Mouse (Mus musculus): Measurements from ENCODE around the gene Fam149b. TPM values are rescaled to one million over a fixed set of nuclear protein-coding genes. Genes with fewer than 3 reads are reported as not detected.

Gene Fam149b
- total and polyA plus RNA-seq, 3 experiments = 15.8 to 21.9 (median 19.8) TPM

DNA sequence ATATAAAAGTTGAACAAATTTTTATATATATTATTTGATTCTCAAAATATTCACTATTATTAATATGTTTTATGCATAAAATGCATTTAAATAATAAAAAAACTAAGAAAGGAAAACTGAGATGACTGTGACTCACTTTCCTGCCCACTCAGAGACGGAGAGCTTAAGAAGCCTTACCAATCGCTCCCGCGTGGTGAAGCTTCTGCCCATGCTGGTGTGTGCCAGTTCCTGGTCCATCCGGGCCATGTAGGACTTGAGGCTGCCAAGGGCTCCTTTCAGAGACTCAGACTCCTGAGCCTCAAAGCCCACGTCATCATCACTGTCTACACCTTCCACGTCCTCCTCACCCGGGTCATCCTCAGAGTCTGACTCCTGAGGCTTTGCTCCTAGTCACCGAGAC lies 23.8 kb upstream of the Fam149b start:
- no peaks in the 10 kb centered on the region for H3K4me1 ChIP-seq (ENCODE audit: control insufficient read depth in 1 of 2, insufficient read depth in 2 of 2)
- H3K27ac ChIP-seq (ENCODE audit: insufficient read depth, low read depth) = no peak overlapping the region
- H3K9me3 ChIP-seq (replicated peaks; ENCODE audit: low read length) = no peaks in the 10 kb centered on the region
- H3K4me2 ChIP-seq (ENCODE audit: insufficient read depth, low read depth, poor library complexity, severe bottlenecking) = no peak overlapping the region
- H3K9ac ChIP-seq (ENCODE audit: insufficient read depth, low read depth) = no peak overlapping the region
- H3K36me3 ChIP-seq (replicated peaks in 1 of 2; ENCODE audit: control insufficient read depth in 1 of 2, insufficient read depth in 1 of 2, low read length in 1 of 2) = peaks cover 47 to 84% of the 10 kb centered on the region in 2 experiments
- H3K79me2 ChIP-seq (replicated peaks; ENCODE audit: control insufficient read depth, extremely low read depth, insufficient read depth, poor library complexity, severe bottlenecking) = no peaks in the 10 kb centered on the region
- no peak for TF ChIP-seq CHD2 (IDR thresholded peaks at IDR 0.05; ENCODE audit: low read length)
- no peak for TF ChIP-seq JUND (conservative IDR thresholded peaks at IDR 0.05; ENCODE audit: low read depth, low read length)
- TF ChIP-seq BHLHE40 (IDR thresholded peaks at IDR 0.05; ENCODE audit: low read depth, low read length) = no peak
- TF ChIP-seq RCOR1 (conservative IDR thresholded peaks at IDR 0.05; ENCODE audit: low read depth, low read length) = no peak
- no peak for TF ChIP-seq ZC3H11A (IDR thresholded peaks at IDR 0.05; ENCODE audit: low read depth, low read length)
- TF ChIP-seq TCF12 (IDR thresholded peaks at IDR 0.05; ENCODE audit: low read depth, low read length) = no peak
- no peak overlapping the region for H3K4me3 ChIP-seq (replicated peaks in 1 of 3; ENCODE audit: low read depth in 2 of 3, low read length in 2 of 3, poor library complexity in 1 of 3)
- dilution Hi-C loops (cut with MboI; ENCODE audit: extremely low pct_ligation_motif_present, extremely low pct_unique_long_range_greater_than_20kb, low sequenced_read_pairs) (no loop called here), in situ Hi-C loops (cut with MboI; ENCODE audit: low pct_ligation_motif_present, low pct_unique_long_range_greater_than_20kb, low sequenced_read_pairs) (loop anchor here (10.0 kb wide), 1 partner anchor 51 kb away; no protein-coding TSS in a partner anchor)
- DNase-seq (ENCODE audit: extremely low read depth) = no peak
- H3K27me3 ChIP-seq (replicated peaks) = no peaks in the 10 kb centered on the region

DNA sequence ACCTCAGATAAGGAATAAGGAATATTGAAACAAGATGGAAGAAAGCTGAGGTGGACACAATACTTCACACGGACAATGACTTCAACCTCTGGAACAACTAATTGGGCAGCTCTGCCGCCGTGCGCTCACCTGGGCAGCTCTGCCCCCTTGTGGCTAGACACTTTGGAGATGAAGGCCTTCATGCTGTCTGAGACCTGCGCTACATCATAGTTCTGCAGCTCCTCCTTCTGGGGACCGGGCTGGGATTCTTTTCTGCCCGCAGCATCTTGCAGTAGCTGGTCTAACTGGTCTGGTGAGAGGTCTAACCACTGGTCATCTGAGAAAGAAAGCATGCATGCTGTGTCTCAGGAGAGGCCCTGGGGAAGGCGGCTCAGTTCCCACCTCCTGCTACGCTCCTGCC lies 19.5 kb upstream of the Fam149b start:
- no peak overlapping the region for H3K4me3 ChIP-seq (replicated peaks in 1 of 3; ENCODE audit: low read depth in 2 of 3, low read length in 2 of 3, poor library complexity in 1 of 3)
- no peak overlapping the region for H3K9ac ChIP-seq (ENCODE audit: insufficient read depth, low read depth)
- H3K36me3 ChIP-seq (replicated peaks in 1 of 2; ENCODE audit: control insufficient read depth in 1 of 2, insufficient read depth in 1 of 2, low read length in 1 of 2) = peaks cover 61 to 88% of the 10 kb centered on the region in 2 experiments
- H3K4me1 ChIP-seq (ENCODE audit: control insufficient read depth in 1 of 2, insufficient read depth in 2 of 2) = no peaks in the 10 kb centered on the region
- H3K9me3 ChIP-seq (replicated peaks; ENCODE audit: low read length) = no peaks in the 10 kb centered on the region
- H3K79me2 ChIP-seq (replicated peaks; ENCODE audit: control insufficient read depth, extremely low read depth, insufficient read depth, poor library complexity, severe bottlenecking) = no peaks in the 10 kb centered on the region
- no peak overlapping the region for H3K27ac ChIP-seq (ENCODE audit: insufficient read depth, low read depth)
- dilution Hi-C loops (cut with MboI; ENCODE audit: extremely low pct_ligation_motif_present, extremely low pct_unique_long_range_greater_than_20kb, low sequenced_read_pairs) = no loop called here
- DNase-seq (ENCODE audit: extremely low read depth) = no peak
- no peaks in the 10 kb centered on the region for H3K27me3 ChIP-seq (replicated peaks)
- no peak overlapping the region for H3K4me2 ChIP-seq (ENCODE audit: insufficient read depth, low read depth, poor library complexity, severe bottlenecking)
- TF ChIP-seq CTCF (conservative IDR thresholded peaks at IDR 0.05 in 1 of 2, IDR thresholded peaks at IDR 0.05 in 1 of 2; ENCODE audit: low read depth in 2 of 2, low read length in 2 of 2) (peak in 1 of 2 experiments; percentile 45; a peak in 2 of 4 replicates), BHLHE40 (IDR thresholded peaks at IDR 0.05; ENCODE audit: low read depth, low read length) (no peak), USF1 (IDR thresholded peaks at IDR 0.05; ENCODE audit: low read depth, low read length) (no peak), MEF2A (IDR thresholded peaks at IDR 0.05; ENCODE audit: borderline replicate concordance, low read depth, low read length) (no peak), ZMIZ1 (IDR thresholded peaks at IDR 0.05; ENCODE audit: low read depth, low read length) (no peak), MAFK (IDR thresholded peaks at IDR 0.05; ENCODE audit: insufficient replicate concordance, low read length) (no peak), ZC3H11A (IDR thresholded peaks at IDR 0.05; ENCODE audit: low read depth, low read length) (no peak)
- in situ Hi-C loops (cut with MboI; ENCODE audit: low pct_ligation_motif_present, low pct_unique_long_range_greater_than_20kb, low sequenced_read_pairs) = loop anchor here (10.0 kb wide), 1 partner anchor 46 kb away; no protein-coding TSS in a partner anchor

DNA sequence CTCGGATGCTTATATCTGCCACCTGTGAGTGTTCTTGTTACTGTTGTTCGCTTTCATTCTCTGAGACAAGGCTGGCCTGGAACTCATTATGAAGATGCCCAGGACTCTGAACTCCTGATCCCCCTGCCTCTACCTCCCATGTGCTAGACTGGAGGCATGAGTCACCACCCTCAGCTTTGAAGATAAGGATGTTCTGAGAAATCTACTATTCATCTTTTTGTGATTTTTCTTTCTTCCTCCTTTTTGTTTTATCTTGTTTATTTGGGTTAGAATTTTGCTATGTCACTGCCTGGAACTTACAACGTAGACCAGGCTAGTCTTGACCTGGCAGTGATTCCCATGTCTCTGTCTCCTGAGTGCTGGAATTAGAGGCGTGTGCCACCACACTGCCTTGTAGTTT lies 16.6 kb upstream of the Fam149b start:
- Histone ChIP-seq H3K4me3 (replicated peaks in 1 of 3; ENCODE audit: low read depth in 2 of 3, low read length in 2 of 3, poor library complexity in 1 of 3) (no peak overlapping the region), H3K79me2 (replicated peaks; ENCODE audit: control insufficient read depth, extremely low read depth, insufficient read depth, poor library complexity, severe bottlenecking) (no peaks in the 10 kb centered on the region), H3K9ac (ENCODE audit: insufficient read depth, low read depth) (no peak overlapping the region), H3K27me3 (replicated peaks) (no peaks in the 10 kb centered on the region), H3K36me3 (replicated peaks in 1 of 2; ENCODE audit: control insufficient read depth in 1 of 2, insufficient read depth in 1 of 2, low read length in 1 of 2) (peaks cover 61 to 90% of the 10 kb centered on the region in 2 experiments), H3K4me1 (ENCODE audit: control insufficient read depth in 1 of 2, insufficient read depth in 2 of 2) (no peaks in the 10 kb centered on the region), H3K27ac (ENCODE audit: insufficient read depth, low read depth) (no peak overlapping the region), H3K9me3 (replicated peaks; ENCODE audit: low read length) (no peaks in the 10 kb centered on the region), H3K4me2 (ENCODE audit: insufficient read depth, low read depth, poor library complexity, severe bottlenecking) (no peak overlapping the region)
- dilution Hi-C loops (cut with MboI; ENCODE audit: extremely low pct_ligation_motif_present, extremely low pct_unique_long_range_greater_than_20kb, low sequenced_read_pairs) (no loop called here), in situ Hi-C loops (cut with MboI; ENCODE audit: low pct_ligation_motif_present, low pct_unique_long_range_greater_than_20kb, low sequenced_read_pairs) (no loop called here)
- TF ChIP-seq MAX (IDR thresholded peaks at IDR 0.05; ENCODE audit: low read length) = no peak
- TF ChIP-seq PAX5 (IDR thresholded peaks at IDR 0.05; ENCODE audit: low read length) = no peak
- no peak for TF ChIP-seq IRF4 (IDR thresholded peaks at IDR 0.05; ENCODE audit: low read depth, low read length)
- no peak for TF ChIP-seq USF2 (conservative IDR thresholded peaks at IDR 0.05; ENCODE audit: low read depth, low read length)
- TF ChIP-seq NELFE (IDR thresholded peaks at IDR 0.05; ENCODE audit: low read depth, low read length) = no peak
- TF ChIP-seq MEF2A (IDR thresholded peaks at IDR 0.05; ENCODE audit: borderline replicate concordance, low read depth, low read length) = no peak
- no peak for TF ChIP-seq POLR2A (IDR thresholded peaks at IDR 0.05; ENCODE audit: low read depth, low read length)
- no peak for TF ChIP-seq ETS1 (conservative IDR thresholded peaks at IDR 0.05; ENCODE audit: low read depth, low read length)
- no peak for TF ChIP-seq USF1 (IDR thresholded peaks at IDR 0.05; ENCODE audit: low read depth, low read length)
- no peak for TF ChIP-seq KAT2A (IDR thresholded peaks at IDR 0.05; ENCODE audit: insufficient replicate concordance, low read length)
- no peak for TF ChIP-seq TCF12 (IDR thresholded peaks at IDR 0.05; ENCODE audit: low read depth, low read length)
- TF ChIP-seq POLR2AphosphoS2 (IDR thresholded peaks at IDR 0.05; ENCODE audit: low read depth, low read length) = no peak
- no peak for TF ChIP-seq BHLHE40 (IDR thresholded peaks at IDR 0.05; ENCODE audit: low read depth, low read length)
- no peak for TF ChIP-seq MAZ (IDR thresholded peaks at IDR 0.05; ENCODE audit: low read depth, low read length)
- no peak for TF ChIP-seq ZNF384 (IDR thresholded peaks at IDR 0.05; ENCODE audit: low read depth, low read length)
- no peak for TF ChIP-seq ZC3H11A (IDR thresholded peaks at IDR 0.05; ENCODE audit: low read depth, low read length)
- no peak for TF ChIP-seq JUND (conservative IDR thresholded peaks at IDR 0.05; ENCODE audit: low read depth, low read length)
- no peak for TF ChIP-seq RCOR1 (conservative IDR thresholded peaks at IDR 0.05; ENCODE audit: low read depth, low read length)
- no peak for DNase-seq (ENCODE audit: extremely low read depth)

Data from CH12.LX (cell line).